Mouse (Mus musculus): ENCODE measurements around the gene Ubr4.

Ubr4 gene

GRCm38 (mm10) chr4:139351931-139352711 is at the start of gene Ubr4, which contains the start of the genes Mrto4 and Emc1:
Gene Ubr4, plus strand, starts transcription at chr4:139352609.
Gene Mrto4, minus strand, starts transcription at chr4:139352576.
Gene Emc1, plus strand, starts transcription at chr4:139352587.
- in situ Hi-C loops (cut with MseI, MboI): no loop called here

- in situ Hi-C loops (cut with MseI, MboI): no loop called here
Observed at GRCm38 (mm10) chr4:139305521-139305920, 46.9 kb upstream of the Ubr4 start.

GRCm38 (mm10) chr4:139307916-139308315 is 44.5 kb upstream of the Ubr4 start:
- in situ Hi-C loops (cut with MseI, MboI): no loop called here

- in situ Hi-C loops (cut with MseI, MboI): no loop called here
Observed at GRCm38 (mm10) chr4:139309651-139310050, 42.8 kb upstream of the Ubr4 start.

DNA sequence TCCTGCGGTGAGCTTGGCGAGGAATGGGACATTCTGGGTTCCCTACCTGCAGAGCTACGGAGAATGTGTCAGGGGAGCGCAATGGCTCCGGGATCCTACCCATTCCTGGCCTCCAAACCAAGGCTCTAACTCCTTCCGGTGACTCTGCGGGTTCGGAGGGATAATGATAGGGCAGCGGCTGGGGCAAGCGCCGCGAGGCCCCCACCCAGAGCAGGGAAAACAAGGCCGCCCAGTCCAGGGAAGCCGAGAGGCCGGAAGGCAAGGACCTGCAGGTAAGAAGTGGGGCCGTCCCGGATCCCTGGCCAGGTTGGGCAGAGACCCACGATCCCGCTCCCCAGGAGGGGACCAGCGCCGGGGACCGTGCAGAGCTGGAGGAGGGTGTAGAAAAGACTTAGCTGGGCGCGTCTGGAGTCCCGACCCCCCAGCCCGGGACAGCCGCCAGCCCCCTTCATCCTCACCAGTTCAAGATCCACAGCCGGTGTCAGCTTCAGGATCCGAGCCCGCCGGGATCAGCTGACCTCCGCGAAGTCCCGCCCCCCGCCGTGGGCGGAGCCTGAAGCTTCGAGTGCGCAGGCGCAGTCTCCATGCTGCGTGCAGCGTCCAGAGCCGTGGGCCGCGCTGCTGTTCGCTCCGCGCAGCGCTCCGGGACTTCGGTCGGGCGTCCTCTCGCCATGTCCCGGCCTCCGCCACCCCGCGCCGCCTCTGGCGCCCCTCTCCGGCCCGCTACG is 42.1 kb upstream of the Ubr4 start, which contains the start of the genes Pqlc2 and Akr7a5:
Pqlc2 (minus strand) TSS at position 538 of the 728 bp plus-strand sequence.
Akr7a5 (plus strand) TSS at position 574 of the 728 bp plus-strand sequence.
- in situ Hi-C loops (cut with MseI, MboI): no loop called here

DNA sequence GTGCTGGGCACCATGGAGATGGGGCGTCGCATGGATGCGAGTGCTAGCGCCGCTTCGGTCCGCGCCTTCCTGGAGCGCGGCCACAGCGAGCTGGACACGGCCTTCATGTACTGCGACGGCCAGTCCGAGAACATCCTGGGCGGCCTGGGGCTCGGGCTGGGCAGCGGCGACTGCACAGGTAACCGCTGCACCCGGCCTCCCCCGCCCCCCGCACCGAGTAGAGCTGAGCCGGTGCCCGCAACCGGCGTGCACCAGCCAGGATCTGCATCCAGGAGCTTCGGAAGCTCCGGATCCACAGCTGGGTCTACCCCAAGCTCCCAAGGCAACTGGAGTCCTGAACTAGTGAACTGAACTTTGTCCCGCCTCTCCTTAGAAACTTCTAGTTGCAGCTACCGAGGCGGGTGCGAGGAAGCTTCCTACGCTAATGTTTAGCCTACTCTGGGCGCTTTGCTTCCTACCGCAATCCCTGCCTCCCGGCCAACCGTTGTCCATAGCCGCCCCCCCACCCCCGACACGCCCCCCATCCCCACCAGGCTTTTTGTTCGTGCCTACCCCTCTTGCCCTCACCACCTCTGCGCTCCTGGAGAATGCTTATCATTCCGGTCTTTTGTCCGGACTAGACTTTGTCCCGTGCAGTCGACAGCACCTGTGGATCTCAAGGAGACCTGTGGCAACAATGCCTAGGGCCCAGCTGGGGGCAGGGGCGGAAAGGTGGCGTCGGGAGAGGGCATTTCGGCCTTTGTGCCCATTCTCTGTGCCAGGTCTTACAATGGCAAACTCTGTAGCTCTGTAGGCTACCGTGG is 41.3 kb upstream of the Ubr4 start:
- in situ Hi-C loops (cut with MseI, MboI): no loop called here

- in situ Hi-C loops (cut with MseI, MboI): no loop called here
Observed at GRCm38 (mm10) chr4:139311707-139312106, 40.7 kb upstream of the Ubr4 start.

DNA sequence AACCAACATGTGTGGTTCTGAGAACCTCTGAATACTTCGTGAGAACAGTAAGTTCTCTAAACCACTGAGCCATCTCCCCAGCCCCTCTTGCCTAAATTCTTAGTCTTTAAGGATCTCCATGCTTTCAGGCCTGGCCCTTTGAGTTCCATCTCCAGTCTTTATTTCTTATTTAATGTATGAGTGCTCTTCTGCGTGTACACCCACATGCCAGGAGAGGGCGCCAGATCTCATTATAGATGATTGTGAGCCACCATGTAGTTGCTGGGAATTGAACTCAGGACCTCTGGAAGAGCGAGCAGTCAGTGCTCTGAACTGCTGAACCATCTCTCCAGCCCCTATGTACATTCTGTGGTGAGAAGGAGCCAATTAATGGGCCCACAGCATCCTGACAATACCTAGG is 39.8 kb upstream of the Ubr4 start:
- in situ Hi-C loops (cut with MseI, MboI): no loop called here

DNA sequence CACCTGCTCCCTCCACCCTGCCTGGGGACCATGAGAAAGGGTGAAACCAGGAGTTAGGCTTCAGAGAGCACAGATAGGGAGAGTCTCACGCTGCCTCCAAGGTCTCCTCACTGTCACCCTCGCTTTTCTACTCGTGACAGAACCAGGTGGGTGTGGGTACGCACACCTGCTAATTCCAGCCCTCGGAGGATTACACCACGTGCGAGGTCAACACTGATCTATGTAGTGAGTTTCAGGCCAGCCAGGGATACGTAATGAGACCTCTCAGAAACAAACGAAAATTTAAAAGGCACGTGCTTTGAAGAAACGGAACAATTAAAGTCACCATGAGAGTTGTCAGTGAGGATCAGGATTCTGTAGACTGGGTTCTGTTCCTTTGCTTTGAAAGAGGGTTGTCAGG is 34.0 kb upstream of the Ubr4 start:
- in situ Hi-C loops (cut with MseI, MboI): no loop called here

- in situ Hi-C loops (cut with MseI, MboI): no loop called here
Observed at GRCm38 (mm10) chr4:139319740-139320139, 32.7 kb upstream of the Ubr4 start.

GRCm38 (mm10) chr4:139330605-139331004 is 21.8 kb upstream of the Ubr4 start:
- in situ Hi-C loops (cut with MseI, MboI): no loop called here

GRCm38 (mm10) chr4:139334631-139335295 is 17.6 kb upstream of the Ubr4 start:
- in situ Hi-C loops (cut with MseI, MboI): no loop called here

- in situ Hi-C loops (cut with MseI, MboI): no loop called here
Observed at GRCm38 (mm10) chr4:139335507-139335906, 16.9 kb upstream of the Ubr4 start.

GRCm38 (mm10) chr4:139336822-139337483 is 15.5 kb upstream of the Ubr4 start:
- in situ Hi-C loops (cut with MseI, MboI): no loop called here

- in situ Hi-C loops (cut with MseI, MboI): no loop called here
Observed at GRCm38 (mm10) chr4:139338145-139338544, 14.3 kb upstream of the Ubr4 start.

DNA sequence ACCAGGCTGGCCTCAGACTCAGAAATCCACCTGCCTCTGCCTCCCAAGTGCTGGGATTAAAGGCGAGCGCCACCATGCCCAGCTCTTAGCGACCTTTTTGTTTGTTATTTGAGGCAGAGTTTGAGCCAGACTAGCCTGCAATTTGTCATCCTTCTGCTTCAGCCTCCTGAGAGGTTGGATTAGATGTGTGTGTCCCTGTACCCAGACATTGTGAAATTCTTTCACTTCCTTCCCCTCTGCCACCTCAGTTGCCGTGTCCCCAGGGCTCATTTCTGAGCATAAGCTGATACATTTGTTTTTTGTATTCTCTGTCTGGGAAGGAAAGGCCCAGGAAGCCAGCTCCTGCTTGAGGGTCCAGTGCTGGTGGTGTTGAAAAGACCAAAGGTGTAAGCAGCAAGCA is 11.6 kb upstream of the Ubr4 start:
- in situ Hi-C loops (cut with MseI, MboI): no loop called here

GRCm38 (mm10) chr4:139341556-139342233 is 10.7 kb upstream of the Ubr4 start:
- in situ Hi-C loops (cut with MseI, MboI): no loop called here

GRCm38 (mm10) chr4:139343718-139344117 is 8.7 kb upstream of the Ubr4 start:
- in situ Hi-C loops (cut with MseI, MboI): no loop called here

- in situ Hi-C loops (cut with MseI, MboI): no loop called here
Observed at GRCm38 (mm10) chr4:139345416-139346019, 6.9 kb upstream of the Ubr4 start.

- in situ Hi-C loops (cut with MseI, MboI): no loop called here
Observed at GRCm38 (mm10) chr4:139352832-139353231, 423 bp downstream of the Ubr4 start.

Measured in mouse trophoblast stem cell (cell line).